Mouse (Mus musculus): ENCODE results near the gene Prdm5. TPM values are rescaled to one million over a fixed set of nuclear protein-coding genes. Genes with fewer than 3 reads are reported as not detected.

The Prdm5 gene
- total RNA-seq, 4 experiments from 2014 or later = 1.2 to 2.0 (median 1.4) TPM

DNA sequence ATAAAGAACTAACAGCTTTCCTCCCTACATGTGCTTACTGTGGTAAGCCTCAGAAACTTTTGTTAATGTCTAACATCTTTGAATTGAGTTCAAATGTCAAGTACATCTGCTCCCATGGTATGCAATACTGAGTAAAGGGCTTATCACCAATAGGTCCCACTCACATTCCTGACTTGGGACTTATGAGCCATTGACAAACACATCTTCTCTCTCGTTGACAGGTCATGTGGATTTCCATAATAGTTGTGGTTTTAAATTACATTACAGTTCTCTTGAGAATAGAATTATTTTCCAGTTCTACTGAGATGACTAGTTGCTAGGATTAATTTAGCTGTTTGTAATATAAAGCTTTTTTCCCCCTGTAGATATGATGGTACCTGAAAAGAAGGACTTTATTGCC, 49.9 kb downstream of the Prdm5 start:
- DNase-seq (ENCODE audit: low spot score in 2 of 2) = no peak

DNA sequence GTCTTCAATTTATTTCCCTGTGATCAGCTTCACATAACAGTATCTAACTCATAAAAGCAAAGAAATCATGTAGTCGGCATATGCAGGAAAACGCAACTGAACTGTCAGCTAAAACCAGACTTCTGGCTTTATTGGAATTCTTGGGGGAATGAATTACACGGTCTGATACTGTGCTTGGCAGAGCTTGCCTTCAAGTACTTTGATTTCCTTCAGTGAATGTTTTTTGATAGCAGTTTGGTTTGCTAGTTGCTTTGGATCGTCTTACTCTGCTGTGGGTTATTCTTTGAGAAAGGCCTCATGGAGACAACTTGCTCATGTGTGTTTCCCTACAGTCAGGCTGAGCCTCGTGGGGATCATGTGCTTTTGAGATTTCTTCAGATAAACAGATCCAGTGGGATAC, 52.7 kb downstream of the Prdm5 start:
- no peak for DNase-seq (ENCODE audit: low spot score in 2 of 2)

DNA sequence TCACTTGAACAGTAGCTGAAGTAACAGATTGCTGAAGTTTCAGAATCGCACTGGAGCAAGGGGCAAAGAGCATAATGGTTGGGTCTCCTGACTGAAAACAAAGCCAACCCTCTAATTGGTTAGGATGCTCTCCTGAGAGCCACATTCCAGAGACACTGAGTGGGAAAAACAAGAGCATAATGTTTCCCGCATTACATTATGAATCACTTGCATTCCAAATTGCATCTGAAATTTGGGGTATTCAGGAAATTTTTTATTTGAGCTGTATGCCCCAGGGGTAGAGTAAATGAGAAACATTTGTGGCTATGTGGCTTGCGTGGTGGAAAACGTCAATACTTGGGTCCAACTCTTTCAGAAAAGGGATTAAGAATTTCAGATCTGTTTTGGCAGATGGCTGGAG, 55.2 kb downstream of the Prdm5 start:
- DNase-seq (ENCODE audit: low spot score in 2 of 2) = no peak

DNA sequence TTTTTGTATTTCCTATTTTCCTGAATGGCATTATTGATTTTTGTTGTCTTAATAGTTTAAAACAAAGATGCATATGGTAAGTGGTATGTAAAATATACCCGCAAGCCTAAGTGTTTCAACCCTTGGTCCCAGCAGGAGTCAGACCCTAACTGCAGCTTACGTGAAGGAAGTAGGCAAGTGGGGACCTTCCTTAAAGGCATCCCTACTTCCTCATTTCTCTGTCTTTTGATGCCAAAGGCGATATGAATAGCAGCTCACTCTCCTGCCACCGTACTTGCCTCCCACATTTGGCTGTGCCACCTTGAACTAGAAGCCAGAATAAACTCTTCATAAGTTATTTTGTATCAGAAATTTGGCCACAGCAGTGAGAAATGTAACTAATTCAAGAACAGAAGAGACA, 63.8 kb downstream of the Prdm5 start:
- no peak for DNase-seq (ENCODE audit: low spot score in 2 of 2)

DNA sequence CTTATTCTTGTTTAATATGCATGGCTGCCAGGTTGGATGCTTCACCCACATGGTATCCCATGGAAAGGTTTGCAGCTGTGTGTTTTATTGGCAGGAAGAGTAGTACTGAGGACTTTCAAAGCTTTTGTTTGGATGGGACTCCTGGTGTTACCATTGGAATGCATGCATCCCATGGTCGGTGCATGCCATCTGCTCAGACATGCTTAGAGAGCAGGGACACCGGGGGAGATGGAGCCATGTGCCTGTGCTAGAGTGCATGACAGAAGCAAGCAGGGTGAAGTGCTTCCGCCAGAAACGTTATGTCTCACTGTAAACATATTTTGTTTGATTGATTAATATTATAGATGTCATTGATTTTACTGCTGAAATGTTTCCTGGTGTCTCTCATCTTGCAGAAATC, 70.3 kb downstream of the Prdm5 start:
- no peak for DNase-seq (ENCODE audit: low spot score in 2 of 2)

DNA sequence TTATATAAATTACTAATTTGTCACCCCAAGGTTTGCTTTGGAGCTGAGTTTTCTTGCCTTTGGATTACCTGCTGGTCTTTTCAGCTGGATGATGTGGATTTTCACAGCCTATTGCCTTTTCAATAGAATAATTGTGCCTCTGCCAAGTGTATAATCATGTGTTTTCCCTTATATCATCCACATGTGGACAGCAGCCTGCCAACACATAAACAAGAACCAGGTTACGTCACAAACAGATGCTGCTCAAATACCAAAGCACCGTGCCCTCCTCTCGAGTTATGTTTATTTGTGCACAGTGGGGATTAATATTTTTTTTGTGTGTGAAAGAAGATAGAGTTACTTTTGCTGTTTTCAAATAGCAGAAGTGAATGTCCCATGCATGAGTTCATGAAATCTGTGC, 70.9 kb downstream of the Prdm5 start:
- no peak for DNase-seq (ENCODE audit: low spot score in 2 of 2)

DNA sequence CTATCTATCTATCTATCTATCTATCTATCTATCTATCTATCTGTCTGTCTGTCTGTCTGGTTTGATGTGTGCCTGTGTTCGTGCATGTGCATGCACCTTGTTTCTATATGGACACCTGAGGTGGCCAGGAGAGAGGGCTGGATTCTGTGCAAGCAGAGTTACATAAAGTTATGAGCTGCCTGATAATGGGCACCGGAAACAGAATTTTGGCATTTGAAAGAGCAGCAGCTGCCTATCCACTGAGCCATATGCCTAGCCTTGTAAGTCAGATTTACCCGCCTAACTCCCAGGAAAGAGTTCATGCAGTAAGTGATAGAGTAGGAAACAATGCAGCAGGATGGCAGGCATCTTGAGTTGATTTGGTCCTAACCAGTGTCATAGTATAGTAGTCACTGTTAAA, 71.4 kb downstream of the Prdm5 start:
- DNase-seq (ENCODE audit: low spot score in 2 of 2) = no peak

DNA sequence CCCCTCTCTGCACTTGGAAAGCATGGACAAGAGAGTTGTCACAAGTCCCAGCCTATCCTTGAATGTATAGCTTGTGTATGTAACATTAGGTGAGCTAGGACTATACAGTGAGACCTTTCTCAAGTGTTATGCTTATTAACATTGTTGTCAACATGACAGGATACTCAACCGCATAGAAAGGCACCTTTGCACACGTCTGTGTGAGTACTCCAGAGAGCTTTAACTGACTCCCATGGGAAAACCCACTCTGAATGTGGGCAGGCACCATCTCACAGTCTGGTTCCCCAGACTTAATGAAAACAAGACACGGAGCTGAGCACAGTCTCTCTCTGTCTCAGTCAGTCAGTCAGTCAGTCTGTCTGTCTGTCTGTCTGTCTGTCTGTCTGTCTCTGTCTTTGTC, 75.2 kb downstream of the Prdm5 start:
- DNase-seq (ENCODE audit: low spot score in 2 of 2) = no peak

DNA sequence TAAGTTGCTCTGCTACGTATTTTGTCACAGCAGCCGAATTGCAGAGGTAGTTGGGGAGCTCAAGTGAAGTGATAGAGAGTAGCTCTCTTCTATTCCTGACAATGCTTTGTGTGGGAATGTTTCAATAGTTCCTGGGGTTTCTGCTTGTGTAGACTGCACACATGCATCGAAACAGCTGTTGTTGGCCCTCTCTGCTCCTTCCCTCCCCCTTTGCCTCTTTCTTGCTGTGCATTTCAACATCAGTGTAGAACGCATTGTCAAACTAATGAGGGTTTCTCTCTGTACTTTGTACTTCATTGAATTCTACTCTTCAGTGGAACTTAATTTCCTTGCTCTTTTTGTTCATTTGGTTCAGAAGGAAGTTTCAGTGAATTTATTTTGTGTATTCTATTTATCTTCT, 75.8 kb downstream of the Prdm5 start:
- no peak for DNase-seq (ENCODE audit: low spot score in 2 of 2)

DNA sequence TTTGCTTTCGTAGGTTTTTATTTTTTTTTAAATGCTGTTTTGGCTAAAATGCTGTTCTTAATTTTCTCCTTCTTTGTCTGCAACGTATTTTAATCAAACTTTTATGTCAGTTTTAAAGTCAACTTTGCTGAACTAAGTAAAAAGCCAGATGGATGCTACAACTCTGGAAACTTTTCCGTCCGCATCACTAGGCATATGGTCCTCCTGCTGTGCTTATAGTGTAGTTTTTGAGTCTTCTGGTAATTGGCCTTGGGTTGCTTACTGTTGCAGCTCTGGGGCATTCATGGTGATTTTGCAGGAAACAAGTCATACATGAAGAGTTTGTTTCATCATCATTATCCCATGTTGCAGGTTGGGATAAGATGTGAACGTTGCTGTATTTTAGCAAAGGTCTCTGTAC, 81.8 kb downstream of the Prdm5 start:
- DNase-seq (ENCODE audit: low spot score in 2 of 2) = no peak

DNA sequence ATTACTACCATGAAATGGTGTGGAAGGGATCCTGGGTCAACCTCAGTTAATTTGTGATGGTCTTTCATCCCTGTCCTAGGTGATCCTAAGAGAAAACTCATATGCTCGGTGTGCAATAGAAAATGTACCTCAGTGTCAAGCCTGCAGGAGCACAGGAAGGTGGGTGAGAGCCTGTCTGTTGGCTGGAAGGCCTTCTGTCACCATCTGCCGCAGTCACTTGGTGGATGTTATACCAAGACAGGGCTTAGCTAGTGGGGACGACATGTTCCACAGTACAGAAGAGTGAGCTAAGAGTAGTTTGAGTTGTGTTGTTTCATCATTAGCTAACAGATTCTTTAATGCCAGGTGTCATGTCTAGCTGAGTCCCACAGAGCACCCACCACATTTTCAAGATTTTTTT, 84.0 kb downstream of the Prdm5 start:
- no peak for DNase-seq (ENCODE audit: low spot score in 2 of 2)

DNA sequence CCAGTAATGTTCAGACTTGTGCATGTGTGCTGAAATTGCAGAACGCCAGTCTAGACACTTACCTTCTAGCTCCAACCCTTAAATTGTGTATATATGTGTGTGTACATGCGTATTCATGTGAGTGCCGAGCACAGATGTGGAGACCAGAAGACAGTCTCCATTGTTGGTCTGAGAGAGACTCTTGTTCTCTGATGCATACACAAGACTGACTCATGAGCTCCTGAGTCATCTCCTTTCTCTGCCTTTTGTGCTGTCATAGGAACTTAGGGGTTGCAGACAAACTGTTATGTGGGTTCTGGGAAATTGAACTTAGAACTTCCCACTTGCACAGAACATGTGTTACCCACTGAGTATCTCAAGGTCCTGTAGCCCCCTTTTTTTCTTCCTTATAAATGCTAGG, 85.4 kb downstream of the Prdm5 start:
- no peak for DNase-seq (ENCODE audit: low spot score in 2 of 2)

DNA sequence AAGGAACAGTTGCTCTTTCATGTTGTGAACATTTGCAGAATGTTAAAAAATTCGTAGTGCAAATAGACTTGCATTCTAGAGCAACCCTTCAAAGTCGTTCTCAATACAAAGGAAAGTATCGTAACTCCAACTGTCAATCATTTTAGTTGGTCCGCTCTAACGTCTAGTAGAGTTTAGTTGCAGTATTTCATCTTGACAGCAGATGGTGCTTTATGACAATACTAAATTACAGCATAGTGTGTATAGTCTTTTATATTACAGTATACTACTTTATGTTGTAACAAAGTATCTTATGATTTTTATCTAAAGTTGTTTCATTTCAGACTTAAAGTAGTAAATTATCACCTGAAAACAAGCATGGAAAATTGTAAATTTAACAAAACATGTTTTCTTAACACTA, 86.1 kb downstream of the Prdm5 start:
- DNase-seq (ENCODE audit: low spot score in 2 of 2) = no peak

DNA sequence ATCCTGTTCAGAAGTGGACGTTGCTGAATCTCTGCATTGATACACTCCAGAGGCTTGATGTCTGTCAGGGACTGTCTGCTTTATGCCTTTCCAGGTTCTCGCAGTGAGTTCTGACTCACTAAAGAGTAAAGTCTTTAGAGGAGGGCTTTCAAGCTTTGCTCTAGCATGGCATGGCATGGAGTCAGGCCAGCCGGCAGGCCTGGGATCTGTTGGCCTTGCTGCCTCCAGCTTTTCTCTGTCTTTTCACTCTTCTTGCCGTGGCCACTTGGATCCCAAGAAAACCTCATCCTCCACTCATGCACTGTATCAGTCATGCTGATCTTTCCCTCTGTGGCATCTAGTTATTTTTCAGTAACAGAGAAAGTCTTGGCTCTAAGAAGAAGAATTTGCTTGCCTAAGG, 87.1 kb downstream of the Prdm5 start:
- DNase-seq (ENCODE audit: low spot score in 2 of 2) = no peak

DNA sequence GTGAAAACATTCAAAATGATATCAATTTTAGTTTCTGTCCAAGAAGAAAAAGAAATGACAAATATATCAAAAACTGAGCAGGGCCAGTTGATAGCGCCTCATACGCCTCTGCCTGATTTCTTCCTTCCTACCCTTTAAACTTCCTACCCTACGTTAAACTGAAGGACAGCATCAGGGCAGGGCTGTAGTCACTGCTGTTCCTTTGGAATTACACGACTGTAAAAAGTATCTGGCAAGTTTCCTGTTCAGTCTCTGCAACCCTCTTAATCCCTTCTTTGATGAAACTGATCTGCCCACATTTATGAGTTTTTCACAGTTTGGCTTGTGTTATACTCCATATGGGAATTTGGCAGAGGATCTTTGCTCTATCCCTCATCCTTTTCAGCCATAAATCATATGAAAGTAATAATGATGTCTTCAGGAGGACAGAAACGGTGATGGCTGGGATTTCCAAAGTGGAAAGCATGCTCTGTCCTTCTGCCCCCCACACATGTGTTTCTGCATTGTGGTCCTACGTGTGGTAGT, 93.0 kb downstream of the Prdm5 start:
- DNase-seq (ENCODE audit: low spot score in 2 of 2) = no peak

DNA sequence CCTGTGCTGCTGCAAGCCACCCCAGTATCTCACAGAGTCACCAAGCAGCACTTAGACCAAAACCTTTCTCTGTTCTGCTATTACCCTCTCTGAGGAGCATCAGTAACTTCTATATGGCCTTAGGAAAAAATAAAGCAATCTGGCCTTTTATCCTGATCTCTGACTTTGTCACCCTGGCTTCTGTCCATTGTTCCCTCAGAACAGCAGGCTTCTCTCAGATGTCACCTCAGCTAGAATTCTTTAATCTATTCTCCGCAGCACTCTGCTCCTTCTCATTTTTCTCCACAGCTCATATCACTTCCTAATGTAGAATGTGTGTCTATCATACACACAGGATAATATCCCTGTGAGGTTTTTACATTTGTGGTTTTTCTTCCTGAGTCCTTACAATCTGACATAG, 99.5 kb downstream of the Prdm5 start:
- DNase-seq (ENCODE audit: low spot score in 2 of 2) = no peak

DNA sequence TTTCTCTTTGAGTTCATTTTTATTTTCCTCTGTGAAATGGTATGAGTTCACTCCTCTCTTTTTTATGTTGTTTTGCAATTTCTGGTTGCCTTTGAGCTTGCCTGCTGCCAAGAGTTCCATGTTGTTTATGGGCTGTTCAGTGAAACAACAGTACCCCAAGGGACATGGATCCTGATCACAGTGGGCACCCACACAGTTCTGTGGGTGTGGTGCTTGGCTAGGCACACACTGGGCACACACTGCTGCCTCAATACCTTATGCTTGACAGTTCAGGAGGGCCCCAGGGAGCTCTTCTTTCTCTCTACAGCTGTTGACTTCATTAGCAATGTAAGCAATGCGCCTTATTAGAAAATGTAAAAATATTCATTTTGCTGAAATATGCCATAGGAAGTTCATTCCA, 110.0 kb downstream of the Prdm5 start:
- no peak for DNase-seq (ENCODE audit: low spot score in 2 of 2)

DNA sequence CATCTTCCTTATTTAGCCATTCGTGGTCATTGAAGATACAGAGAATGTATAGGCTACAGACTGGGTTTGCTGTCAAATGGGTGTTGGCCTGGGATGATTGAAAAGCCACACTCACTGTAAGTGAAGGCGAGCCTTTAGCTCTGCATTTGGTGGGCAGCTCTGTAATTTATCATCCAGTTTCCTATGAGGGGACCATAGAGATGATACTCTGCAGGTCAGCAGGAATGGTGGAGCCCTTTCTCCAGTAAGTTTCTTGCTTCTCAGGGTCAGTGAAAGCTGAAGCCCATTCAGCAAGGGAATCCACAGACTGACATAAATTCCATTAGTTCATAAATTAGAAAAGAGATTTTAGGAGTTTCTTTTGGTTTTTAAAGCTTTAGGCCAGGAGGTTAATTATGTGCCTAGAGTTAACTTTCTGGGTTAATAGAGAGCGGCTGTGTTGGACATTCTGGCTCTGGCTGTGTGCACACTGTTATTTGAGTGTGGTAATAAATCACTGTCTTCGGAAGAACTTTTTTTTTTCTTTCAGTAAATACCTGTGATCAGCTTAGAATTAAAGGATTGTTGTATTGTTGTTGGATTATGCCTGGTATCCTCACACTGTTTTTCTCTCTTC, 113.4 kb downstream of the Prdm5 start:
- no peak for DNase-seq (ENCODE audit: low spot score in 2 of 2)

DNA sequence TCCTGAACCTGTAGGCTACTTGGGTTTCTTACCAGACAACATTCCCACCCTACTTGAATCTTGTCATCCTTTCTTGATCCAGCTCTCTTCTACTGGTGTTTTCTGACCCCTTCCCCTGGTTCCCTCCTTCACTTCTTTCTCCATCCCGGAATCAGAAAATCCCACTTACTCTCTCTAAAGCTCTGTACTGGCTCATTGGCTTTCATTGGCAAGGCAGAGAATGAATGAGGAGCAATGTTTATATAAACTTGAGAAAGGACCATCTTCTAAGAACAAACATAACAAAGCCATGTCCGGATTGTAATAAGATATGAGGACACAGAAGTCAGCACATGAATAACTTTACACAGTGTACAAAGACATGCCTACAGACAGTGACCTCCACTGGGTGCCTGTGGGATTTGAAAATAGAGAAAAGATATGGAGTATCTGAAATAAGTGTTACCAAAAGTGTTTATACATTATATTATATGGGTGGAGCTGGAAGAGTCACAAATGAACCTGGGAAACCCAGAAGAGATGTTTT, 127.9 kb downstream of the Prdm5 start:
- no peak for DNase-seq (ENCODE audit: low spot score in 2 of 2)

DNA sequence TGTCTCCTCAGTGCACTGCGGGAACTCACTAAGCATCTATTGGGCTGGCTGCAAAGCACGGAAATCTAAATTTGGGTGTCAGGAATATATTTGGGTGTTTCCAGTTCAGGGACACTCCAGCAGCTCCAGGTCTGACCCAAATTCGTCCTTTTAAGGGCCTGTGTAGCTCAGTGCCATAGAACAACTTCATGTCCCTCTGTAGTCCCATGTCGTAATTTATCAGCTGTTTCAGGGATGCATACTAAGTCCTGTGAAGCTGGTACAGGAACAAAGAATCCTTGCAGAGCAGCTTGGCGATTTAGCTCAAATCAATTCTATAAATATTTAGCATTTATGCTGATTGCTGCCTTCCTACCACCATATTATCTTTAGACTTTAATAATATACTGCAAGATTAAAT, 136.6 kb downstream of the Prdm5 start:
- no peak for DNase-seq (ENCODE audit: low spot score in 2 of 2)

DNA sequence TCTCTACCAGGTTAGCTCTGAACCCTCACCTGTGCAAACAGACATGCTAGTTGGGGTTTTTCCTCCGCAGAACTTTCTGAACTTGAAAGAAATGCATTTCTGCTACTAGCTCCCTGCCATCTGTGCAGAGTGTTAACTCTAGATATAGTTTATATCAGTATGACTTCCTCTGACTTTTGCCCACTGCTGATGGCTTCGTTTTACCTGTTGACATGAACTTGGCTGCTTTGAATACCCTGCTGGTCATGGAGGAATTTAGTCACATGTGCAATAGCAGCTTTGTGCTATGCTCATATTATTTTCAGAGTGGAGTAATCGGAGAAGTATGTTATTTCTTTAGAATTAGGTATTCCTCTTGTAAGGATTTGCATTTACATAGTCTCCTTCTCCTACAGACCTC, 142.9 kb downstream of the Prdm5 start:
- DNase-seq (ENCODE audit: low spot score in 2 of 2) = no peak

DNA sequence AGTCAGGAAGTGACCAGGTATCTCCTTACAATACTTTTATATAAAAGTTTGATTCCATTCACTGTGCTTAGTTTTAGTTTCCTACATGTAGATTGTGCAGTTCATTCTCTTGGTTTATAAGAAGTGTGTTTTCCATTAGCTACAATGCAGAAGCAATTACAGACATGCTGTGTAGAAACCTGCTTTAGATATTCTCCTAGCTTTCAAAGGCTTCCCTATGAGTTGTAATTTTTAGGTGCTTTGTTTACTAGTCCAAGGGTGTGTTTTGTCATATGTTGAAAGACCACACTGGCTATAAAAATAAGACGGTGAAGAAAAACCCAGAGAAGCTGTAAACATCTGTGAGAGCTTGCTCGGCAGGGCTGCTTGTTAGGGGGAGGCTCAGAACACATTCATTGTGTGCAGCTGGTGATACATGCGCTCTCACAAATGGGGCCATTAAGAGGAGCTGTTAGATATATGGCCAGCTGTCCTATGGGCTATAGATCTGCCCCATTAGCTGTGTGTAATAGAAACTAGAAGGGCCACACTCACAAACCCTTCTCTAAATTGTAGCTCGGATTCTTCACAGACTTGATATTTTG, 144.8 kb downstream of the Prdm5 start:
- no peak for DNase-seq (ENCODE audit: low spot score in 2 of 2)

DNA sequence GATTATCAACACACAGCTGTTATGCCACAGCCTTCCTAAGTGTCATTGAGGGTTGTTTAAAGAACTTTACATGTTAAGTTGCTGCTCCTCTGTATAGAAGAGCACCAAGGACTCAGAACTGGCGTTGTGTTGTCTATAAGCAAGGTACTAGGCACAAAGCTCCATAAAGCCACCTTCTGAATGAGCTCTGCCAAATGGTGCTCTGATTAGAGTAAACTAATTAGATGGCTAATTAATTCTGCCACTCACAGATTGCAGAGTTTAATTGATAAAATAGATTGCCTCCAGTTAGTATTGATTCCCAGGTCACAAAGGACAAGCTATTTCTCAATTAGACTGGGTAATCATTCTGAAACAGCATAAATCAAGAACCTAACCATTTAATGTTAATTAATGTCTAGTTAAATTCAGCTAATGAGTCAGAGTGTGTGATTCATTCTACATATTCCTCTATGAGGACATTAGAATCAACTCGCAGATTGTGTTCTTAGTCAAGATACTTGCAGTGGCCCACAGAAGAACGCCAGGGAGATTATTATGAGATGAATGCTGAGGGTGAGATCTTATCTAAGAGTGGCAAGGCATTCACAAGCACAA, 147.0 kb downstream of the Prdm5 start:
- no peak for DNase-seq (ENCODE audit: low spot score in 2 of 2)

All from gastrocnemius, adult 8-10 months (tissue).